Mouse (Mus musculus): ENCODE measurements around the gene Sap30l.

DNA sequence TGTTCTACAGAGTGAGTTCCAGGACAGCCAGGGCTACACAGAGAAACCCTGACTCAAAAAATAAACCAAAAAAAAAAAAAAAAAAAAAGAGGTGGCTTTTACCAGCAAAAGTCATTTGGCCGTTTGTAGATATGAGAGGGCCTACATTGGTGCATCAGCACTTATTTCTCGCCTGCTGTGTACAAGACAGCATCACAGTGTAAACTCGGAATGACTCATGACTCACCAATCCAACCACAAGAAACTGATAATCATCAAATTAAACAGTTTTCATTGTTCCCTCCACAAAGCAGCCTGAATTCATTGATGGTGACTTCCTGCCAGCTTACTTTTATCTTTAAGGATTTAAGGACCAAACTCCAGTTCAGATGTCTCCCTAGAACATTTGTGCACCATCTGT lies 3.6 kb downstream of the Sap30l start:
- TF ChIP-seq ZC3H11A (IDR thresholded peaks at IDR 0.05; ENCODE audit: low read depth, low read length): no peak
- no peak for TF ChIP-seq KAT2A (IDR thresholded peaks at IDR 0.05; ENCODE audit: insufficient replicate concordance, low read length)
- no peak for TF ChIP-seq USF1 (IDR thresholded peaks at IDR 0.05; ENCODE audit: low read depth, low read length)
- no peak for TF ChIP-seq E2F4 (IDR thresholded peaks at IDR 0.05; ENCODE audit: insufficient replicate concordance, low read depth, low read length)
- TF ChIP-seq POLR2A (IDR thresholded peaks at IDR 0.05; ENCODE audit: low read depth, low read length): no peak
- no peak for TF ChIP-seq MAZ (IDR thresholded peaks at IDR 0.05; ENCODE audit: low read depth, low read length)
- TF ChIP-seq MAFK (IDR thresholded peaks at IDR 0.05; ENCODE audit: insufficient replicate concordance, low read length): no peak
- TF ChIP-seq CTCF (conservative IDR thresholded peaks at IDR 0.05 in 1 of 2, IDR thresholded peaks at IDR 0.05 in 1 of 2; ENCODE audit: low read depth in 2 of 2, low read length in 2 of 2): no peak
- TF ChIP-seq SIN3A (IDR thresholded peaks at IDR 0.05; ENCODE audit: low read length): no peak
- TF ChIP-seq EP300 (IDR thresholded peaks at IDR 0.05; ENCODE audit: low read length): no peak

Measured in CH12.LX (cell line).